In the genomic region with DNA sequence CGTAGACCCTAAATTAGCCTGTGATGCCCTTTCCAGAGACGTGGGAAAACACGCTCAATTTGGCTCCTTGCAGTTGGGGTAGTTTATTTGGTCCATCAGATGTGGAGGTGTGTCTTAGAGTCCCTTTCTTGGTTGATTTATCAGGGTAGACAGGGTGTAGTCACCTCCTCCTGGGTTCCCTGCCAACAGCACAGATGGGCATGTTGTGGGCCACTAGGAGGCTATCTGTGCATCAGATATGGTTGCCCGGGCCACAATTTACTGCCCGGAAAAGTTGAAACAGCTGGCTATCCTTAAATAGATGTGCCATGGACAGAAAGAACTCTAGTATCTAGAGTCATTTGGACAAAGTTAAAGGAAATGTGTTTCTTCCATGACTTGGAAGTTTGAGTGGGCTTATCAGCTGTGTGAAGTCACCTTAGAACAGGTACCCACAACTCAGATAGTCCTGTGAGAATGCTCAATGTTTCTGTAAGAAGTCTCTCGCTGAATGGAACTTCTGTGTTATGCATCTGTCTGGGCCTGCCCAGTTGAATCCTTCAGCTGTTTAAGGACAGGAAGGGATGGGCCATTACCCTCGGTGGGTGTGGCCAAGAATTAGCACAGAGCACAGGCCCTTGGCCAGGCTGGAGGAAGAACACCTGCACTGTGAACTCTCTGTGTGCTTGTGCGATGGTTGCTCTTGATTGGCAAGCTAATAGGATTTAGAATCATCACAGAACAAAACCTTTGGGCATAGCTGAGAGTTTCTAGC, we compare ENCODE assay signal across 8 mouse cellular contexts. TPM values are rescaled to one million over a fixed set of nuclear protein-coding genes. Genes with fewer than 3 reads are reported as not detected.
DNase-seq lines count a peak whose midpoint lies in the region; ATAC-seq and TF ChIP-seq lines count a peak whose summit lies in the region.

No protein-coding gene starts in this region.

- TF ChIP-seq POLR2A in limb, embryonic 14.5 days (IDR thresholded peaks at IDR 0.05; ENCODE audit: borderline replicate concordance, extremely low read depth, insufficient read depth, insufficient read length) = no peak
- no peak for TF ChIP-seq POLR2A in thymus, adult 2 months (IDR thresholded peaks at IDR 0.05; ENCODE audit: control insufficient read depth, extremely low read depth, insufficient read depth, low read length, poor library complexity)

- H3K4me3 ChIP-seq in midbrain, embryonic 13.5 days (replicated peaks) = peak overlapping the region; percentile 55; the same call in 1 of the 2 replicates
- H3K4me3 ChIP-seq in midbrain, embryonic 11.5 days (ENCODE audit: low read depth, low read length) = no peak overlapping the region
- no peak overlapping the region for H3K4me3 ChIP-seq in heart, embryonic 15.5 days
- peak overlapping the region; percentile 72; the same call in 1 of the 2 replicates for H3K4me3 ChIP-seq in limb, embryonic 14.5 days (replicated peaks; ENCODE audit: low read length)
- no peak overlapping the region for H3K4me3 ChIP-seq in stomach, embryonic 14.5 days (ENCODE audit: low read depth, low read length)
- H3K4me3 ChIP-seq in thymus, adult 2 months (ENCODE audit: control insufficient read depth, insufficient read depth, low read length) = no peak overlapping the region

- no peak for TF ChIP-seq CTCF in thymus, adult 2 months (IDR thresholded peaks at IDR 0.05; ENCODE audit: borderline replicate concordance, control insufficient read depth, extremely low read depth, insufficient read depth, low read length, poor library complexity)

- H3K9me3 ChIP-seq in midbrain, embryonic 13.5 days = no peaks in the 10 kb centered on the region
- no peaks in the 10 kb centered on the region for H3K9me3 ChIP-seq in midbrain, embryonic 11.5 days (ENCODE audit: control insufficient read depth, low read length)
- no peaks in the 10 kb centered on the region for H3K9me3 ChIP-seq in heart, embryonic 15.5 days (replicated peaks)
- H3K9me3 ChIP-seq in limb, embryonic 14.5 days (ENCODE audit: control insufficient read depth, low read length) = no peaks in the 10 kb centered on the region
- no peaks in the 10 kb centered on the region for H3K9me3 ChIP-seq in stomach, embryonic 14.5 days (ENCODE audit: control insufficient read depth, low read depth, low read length)

- H3K36me3 ChIP-seq in midbrain, embryonic 13.5 days = no peaks in the 10 kb centered on the region
- no peaks in the 10 kb centered on the region for H3K36me3 ChIP-seq in midbrain, embryonic 11.5 days (ENCODE audit: control insufficient read depth, insufficient read depth, low read length)
- H3K36me3 ChIP-seq in heart, embryonic 15.5 days = no peaks in the 10 kb centered on the region
- H3K36me3 ChIP-seq in limb, embryonic 14.5 days (ENCODE audit: control insufficient read depth, insufficient read depth, low read length) = no peaks in the 10 kb centered on the region
- no peaks in the 10 kb centered on the region for H3K36me3 ChIP-seq in stomach, embryonic 14.5 days (ENCODE audit: control insufficient read depth, insufficient read depth, low read length)
- no peaks in the 10 kb centered on the region for H3K36me3 ChIP-seq in thymus, adult 2 months (ENCODE audit: control insufficient read depth, insufficient read depth, low read length)

- WGBS in midbrain, embryonic 13.5 days = 85% methylated on average over 8 of the region's 8 CpGs
- 81% methylated on average over 8 of the region's 8 CpGs for WGBS in midbrain, embryonic 11.5 days
- 67% methylated on average over 8 of the region's 8 CpGs for WGBS in heart, embryonic 15.5 days
- WGBS in limb, embryonic 14.5 days = 66% methylated on average over 8 of the region's 8 CpGs
- 68% methylated on average over 8 of the region's 8 CpGs for WGBS in stomach, embryonic 14.5 days
- WGBS in thymus, adult 2 months = 73% methylated on average over 8 of the region's 8 CpGs

- H3K9ac ChIP-seq in midbrain, embryonic 13.5 days (replicated peaks) = no peak overlapping the region
- no peak overlapping the region for H3K9ac ChIP-seq in midbrain, embryonic 11.5 days (ENCODE audit: low read length)
- H3K9ac ChIP-seq in heart, embryonic 15.5 days = no peak overlapping the region
- peak overlapping the region; percentile 7; the same call in 1 of the 2 replicates for H3K9ac ChIP-seq in limb, embryonic 14.5 days (ENCODE audit: low read depth, low read length, severe bottlenecking)
- H3K9ac ChIP-seq in stomach, embryonic 14.5 days (replicated peaks; ENCODE audit: low read depth, low read length) = no peak overlapping the region

- ATAC-seq in midbrain, embryonic 13.5 days = no peak
- ATAC-seq in midbrain, embryonic 11.5 days (ENCODE audit: low FRiP score) = no peak
- no peak for ATAC-seq in heart, embryonic 15.5 days (replicated peaks; ENCODE audit: insufficient number of reproducible peaks, insufficient read depth, low FRiP score, low read depth)
- ATAC-seq in limb, embryonic 14.5 days (ENCODE audit: low FRiP score, low read depth) = no peak
- no peak for ATAC-seq in stomach, embryonic 14.5 days (ENCODE audit: insufficient number of reproducible peaks, insufficient read depth, low FRiP score, low read depth)

- peaks cover 9% of the 10 kb centered on the region; the same call in 1 of the 2 replicates for H3K27me3 ChIP-seq in midbrain, embryonic 13.5 days
- H3K27me3 ChIP-seq in midbrain, embryonic 11.5 days (ENCODE audit: control insufficient read depth, insufficient read depth, low read length) = no peaks in the 10 kb centered on the region
- no peaks in the 10 kb centered on the region for H3K27me3 ChIP-seq in heart, embryonic 15.5 days
- no peaks in the 10 kb centered on the region for H3K27me3 ChIP-seq in limb, embryonic 14.5 days (ENCODE audit: control insufficient read depth, insufficient read depth, low read length)
- no peaks in the 10 kb centered on the region for H3K27me3 ChIP-seq in stomach, embryonic 14.5 days (ENCODE audit: control insufficient read depth, insufficient read depth, low read length)
- H3K27me3 ChIP-seq in thymus, adult 2 months (ENCODE audit: control insufficient read depth, insufficient read depth, low read length) = peaks cover 7% of the 10 kb centered on the region; the same call in 1 of the 2 replicates

- no peak overlapping the region for H3K4me2 ChIP-seq in midbrain, embryonic 13.5 days (replicated peaks)
- no peak overlapping the region for H3K4me2 ChIP-seq in midbrain, embryonic 11.5 days
- H3K4me2 ChIP-seq in heart, embryonic 15.5 days = peak overlapping the region; percentile 95
- H3K4me2 ChIP-seq in limb, embryonic 14.5 days (replicated peaks; ENCODE audit: low read depth, low read length, severe bottlenecking) = peak overlapping the region; percentile 98
- H3K4me2 ChIP-seq in stomach, embryonic 14.5 days (replicated peaks; ENCODE audit: low read depth, low read length) = peak overlapping the region; percentile 95

- H3K27ac ChIP-seq in midbrain, embryonic 13.5 days = no peak overlapping the region
- no peak overlapping the region for H3K27ac ChIP-seq in midbrain, embryonic 11.5 days (ENCODE audit: low read depth, low read length)
- H3K27ac ChIP-seq in heart, embryonic 15.5 days = no peak overlapping the region
- H3K27ac ChIP-seq in limb, embryonic 14.5 days (replicated peaks; ENCODE audit: low read depth, low read length) = no peak overlapping the region
- H3K27ac ChIP-seq in stomach, embryonic 14.5 days (ENCODE audit: low read length) = no peak overlapping the region
- H3K27ac ChIP-seq in thymus, adult 2 months (ENCODE audit: control insufficient read depth, insufficient read depth, low read length) = no peak overlapping the region

- peaks cover 15% of the 10 kb centered on the region for H3K4me1 ChIP-seq in midbrain, embryonic 13.5 days (replicated peaks)
- 0 out of 2 replicates have a peak, but pooled peaks cover 10% of the 10 kb centered on the region for H3K4me1 ChIP-seq in midbrain, embryonic 11.5 days (ENCODE audit: control insufficient read depth, insufficient read depth, low read length)
- H3K4me1 ChIP-seq in heart, embryonic 15.5 days (replicated peaks) = peaks cover 6% of the 10 kb centered on the region; the same call in 1 of the 2 replicates
- peaks cover 17% of the 10 kb centered on the region for H3K4me1 ChIP-seq in limb, embryonic 14.5 days (ENCODE audit: control insufficient read depth, insufficient read depth, low read length)
- H3K4me1 ChIP-seq in stomach, embryonic 14.5 days (ENCODE audit: control insufficient read depth, insufficient read depth, low read length) = peaks cover 9% of the 10 kb centered on the region; the same call in 1 of the 2 replicates
- no peaks in the 10 kb centered on the region for H3K4me1 ChIP-seq in thymus, adult 2 months (replicated peaks; ENCODE audit: control insufficient read depth, insufficient read depth, low read length)

- DNase-seq in midbrain, embryonic 11.5 days (ENCODE audit: low spot score, missing footprints) = no peak
- DNase-seq in cerebellum, adult 9-11 months = peak; percentile 11
- peak; percentile 13 for DNase-seq in limb, embryonic 14.5 days (ENCODE audit: low spot score)
- DNase-seq in thymus, adult 2 months = no peak
- DNase-seq in thymus, postnatal 10 days (ENCODE audit: low spot score in 2 of 2) = no peak

RNA-seq across cellular contexts. Expression of gene Myo1e, which starts 2.3 kb away (rescaled TPM):
- polyA plus RNA-seq in midbrain, embryonic 13.5 days (2015; fragmentation: Nextera tagmentation; extraction: Ambion mirVana) = 6.0 and 6.1 TPM in 2 replicates
- 9.5 and 9.7 TPM in 2 replicates for polyA plus RNA-seq in midbrain, embryonic 11.5 days (2014; fragmentation: Nextera tagmentation; extraction: Ambion mirVana)
- polyA plus RNA-seq in heart, embryonic 15.5 days (2015; fragmentation: Nextera tagmentation; extraction: Ambion mirVana) = 11.8 and 15.2 TPM in 2 replicates
- 11.0 and 12.1 TPM in 2 replicates for polyA plus RNA-seq in limb, embryonic 14.5 days (2012; rRNA removed)
- polyA plus RNA-seq in limb, embryonic 14.5 days (2014; fragmentation: Nextera tagmentation; extraction: Ambion mirVana) = 20.4 and 22.9 TPM in 2 replicates
- polyA plus RNA-seq in stomach, embryonic 14.5 days (2014; fragmentation: Nextera tagmentation; extraction: Ambion mirVana) = 23.2 and 30.1 TPM in 2 replicates
- 3.6 and 3.7 TPM in 2 replicates for polyA plus RNA-seq in thymus, adult 2 months (2012; rRNA removed)

Comparison
In these comparisons a context has a peak if more than half of its experiments do, and no peak if none do; other contexts are left out.
1. H3K4me3 ChIP-seq: peak in midbrain, embryonic 13.5 days (single experiment) and limb, embryonic 14.5 days (single experiment); none in midbrain, embryonic 11.5 days (single experiment), heart, embryonic 15.5 days (single experiment), stomach, embryonic 14.5 days (single experiment) and thymus, adult 2 months (single experiment).
2. H3K4me2 ChIP-seq: peak in heart, embryonic 15.5 days (single experiment), limb, embryonic 14.5 days (single experiment) and stomach, embryonic 14.5 days (single experiment); none in midbrain, embryonic 13.5 days (single experiment) and midbrain, embryonic 11.5 days (single experiment).
3. DNase-seq: peak in cerebellum, adult 9-11 months (single experiment) and limb, embryonic 14.5 days (single experiment); none in midbrain, embryonic 11.5 days (single experiment), thymus, adult 2 months (single experiment) and thymus, postnatal 10 days (0 of 2).